ENCODE assay signal across 24 mouse cellular contexts in the genomic region with DNA sequence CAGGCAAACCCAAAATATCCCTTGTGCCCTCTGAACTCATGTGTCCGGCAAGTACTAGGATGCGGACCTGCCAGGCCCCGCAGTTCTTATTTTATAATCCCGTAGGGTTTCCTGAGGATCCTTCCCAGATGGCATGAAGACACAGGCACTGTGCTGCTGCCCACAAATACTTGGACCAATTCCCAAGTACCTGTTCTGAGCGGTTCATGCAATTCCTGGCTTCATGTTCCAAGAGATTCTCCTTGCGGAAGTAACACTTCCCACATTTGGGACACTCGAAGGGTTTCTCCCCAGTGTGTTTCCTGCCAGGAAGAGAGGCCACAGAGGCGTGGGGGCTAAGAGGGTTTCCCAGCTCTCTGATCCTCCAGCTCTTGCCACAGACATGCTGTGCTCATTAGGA. TPM values are rescaled to one million over a fixed set of nuclear protein-coding genes. Genes with fewer than 3 reads are reported as not detected.
A peak's percentile ranks its signal among the peaks of the same experiment; 100 is the strongest.
DNase-seq lines count a peak whose midpoint lies in the region; ATAC-seq lines count a peak whose summit lies in the region.
"Had no signal": no experiment of that assay in that cellular context is flagged by ENCODE, and none has a peak within 500 bp of the region (broad histone marks: within the 10 kb centered on the region; RNA-seq: fewer than 3 reads in every experiment).

No protein-coding gene starts in this region.

- no peak for ATAC-seq in limb, embryonic 13.5 days (ENCODE audit: low FRiP score, low read depth)
- ATAC-seq: CD4-positive, CD25-positive, alpha-beta regulatory T cell, adult 4 months; forebrain, embryonic 14.5 days; intestine, embryonic 16.5 days had no signal

- H3K9me3 ChIP-seq in limb, embryonic 13.5 days = no peaks in the 10 kb centered on the region
- no peaks in the 10 kb centered on the region for H3K9me3 ChIP-seq in limb, embryonic 10.5 days (replicated peaks)
- H3K9me3 ChIP-seq: embryonic facial prominence, embryonic 15.5 days; forebrain, embryonic 10.5 days; G1E; heart, embryonic 15.5 days; hindbrain, embryonic 10.5 days had no signal

- no peak overlapping the region for H3K4me3 ChIP-seq in limb, embryonic 13.5 days
- H3K4me3 ChIP-seq in limb, embryonic 10.5 days = no peak overlapping the region
- H3K4me3 ChIP-seq: embryonic facial prominence, embryonic 15.5 days; erythroblast, embryonic 14.5 days; forebrain, embryonic 10.5 days; gastrocnemius, adult 2 months; heart, embryonic 15.5 days; hindbrain, embryonic 10.5 days had no signal

- DNase-seq in cerebellum, adult 11-12 months = peak; percentile 52
- DNase-seq in cerebellum, adult 18-20 months = no peak
- DNase-seq in cerebellum, postnatal 10 days = peak; percentile 39 to 60
- DNase-seq in cerebellum, adult 8-10 months = no peak
- DNase-seq in limb, embryonic 10.5 days (ENCODE audit: low spot score) = no peak
- DNase-seq in brain, adult 2 months (ENCODE audit: low read depth, low spot score) = peak; percentile 71
- DNase-seq: adrenal gland, adult 8-10 months; adrenal gland, postnatal 36 days; B cell, adult 2 months; gastrocnemius, adult 2 months; gastrocnemius, postnatal 25 days; heart, postnatal 14 days; kidney, adult 2 months had no signal

- WGBS in limb, embryonic 13.5 days = 90% methylated on average over 8 of the region's 8 CpGs
- WGBS in limb, embryonic 10.5 days = 91% methylated on average over 8 of the region's 8 CpGs

- H3K36me3 ChIP-seq in limb, embryonic 13.5 days = peaks cover 79% of the 10 kb centered on the region
- H3K36me3 ChIP-seq in limb, embryonic 10.5 days = peaks cover 89% of the 10 kb centered on the region

- no peak overlapping the region for H3K27ac ChIP-seq in limb, embryonic 13.5 days
- H3K27ac ChIP-seq in limb, embryonic 10.5 days = no peak overlapping the region
- H3K27ac ChIP-seq: embryonic facial prominence, embryonic 15.5 days; forebrain, embryonic 10.5 days; gastrocnemius, adult 2 months; heart, embryonic 15.5 days; hindbrain, embryonic 10.5 days; hindbrain, embryonic 14.5 days had no signal

- no peaks in the 10 kb centered on the region for H3K27me3 ChIP-seq in limb, embryonic 13.5 days
- H3K27me3 ChIP-seq in limb, embryonic 10.5 days (ENCODE audit: low read depth, poor library complexity, severe bottlenecking) = no peaks in the 10 kb centered on the region
- H3K27me3 ChIP-seq: embryonic facial prominence, embryonic 15.5 days; heart, embryonic 15.5 days had no signal

- H3K4me2 ChIP-seq in limb, embryonic 13.5 days (replicated peaks) = no peak overlapping the region
- H3K4me2 ChIP-seq: embryonic facial prominence, embryonic 15.5 days; heart, embryonic 15.5 days; hindbrain, embryonic 14.5 days had no signal

- H3K9ac ChIP-seq in limb, embryonic 13.5 days = 0 out of 2 replicates have a peak overlapping the region, but pooled peaks have one; percentile 20
- H3K9ac ChIP-seq: embryonic facial prominence, embryonic 15.5 days; heart, embryonic 15.5 days; hindbrain, embryonic 14.5 days had no signal

- H3K4me1 ChIP-seq in limb, embryonic 13.5 days = peaks cover 25% of the 10 kb centered on the region
- peaks cover 33% of the 10 kb centered on the region for H3K4me1 ChIP-seq in limb, embryonic 10.5 days

RNA-seq across cellular contexts. Expression of gene Zbtb48, which starts 5.0 kb away (rescaled TPM):
- 20.7 and 21.4 TPM in 2 replicates for polyA plus RNA-seq in limb, embryonic 13.5 days (2015; fragmentation: Nextera tagmentation; extraction: Ambion mirVana)
- 24.5 and 26.5 TPM in 2 replicates for polyA plus RNA-seq in limb, embryonic 10.5 days (2016; fragmentation: Nextera tagmentation; extraction: Ambion mirVana)

RNA-seq across cellular contexts. Expression of gene Klhl21, which starts 13.9 kb away (rescaled TPM):
- polyA plus RNA-seq in limb, embryonic 13.5 days (2015; fragmentation: Nextera tagmentation; extraction: Ambion mirVana) = 14.3 and 14.7 TPM in 2 replicates
- polyA plus RNA-seq in limb, embryonic 10.5 days (2016; fragmentation: Nextera tagmentation; extraction: Ambion mirVana) = 9.7 and 10.6 TPM in 2 replicates

RNA-seq across cellular contexts. Expression of gene Tas1r1, which starts 15.9 kb away (rescaled TPM):
- polyA plus RNA-seq in limb, embryonic 13.5 days (2015; fragmentation: Nextera tagmentation; extraction: Ambion mirVana) = 1.3 TPM in 2 replicates
- 0.35 and 0.65 TPM in 2 replicates for polyA plus RNA-seq in limb, embryonic 10.5 days (2016; fragmentation: Nextera tagmentation; extraction: Ambion mirVana)
- polyA plus RNA-seq: CD4-positive, CD25-positive, alpha-beta regulatory T cell, adult 4 months; erythroblast, embryonic 14.5 days had no signal

RNA-seq across cellular contexts. Expression of gene Nol9, which starts 16.6 kb away (rescaled TPM):
- polyA plus RNA-seq in limb, embryonic 13.5 days (2015; fragmentation: Nextera tagmentation; extraction: Ambion mirVana) = 33.7 and 34.4 TPM in 2 replicates
- 52.1 and 54.1 TPM in 2 replicates for polyA plus RNA-seq in limb, embryonic 10.5 days (2016; fragmentation: Nextera tagmentation; extraction: Ambion mirVana)

RNA-seq across cellular contexts. Expression of gene Phf13, which starts 26.4 kb away (rescaled TPM):
- polyA plus RNA-seq in limb, embryonic 13.5 days (2015; fragmentation: Nextera tagmentation; extraction: Ambion mirVana) = 39.2 and 40.8 TPM in 2 replicates
- polyA plus RNA-seq in limb, embryonic 10.5 days (2016; fragmentation: Nextera tagmentation; extraction: Ambion mirVana) = 26.9 and 33.4 TPM in 2 replicates

Comparison
In these comparisons a context has a peak if more than half of its experiments do, and no peak if none do; other contexts are left out.
1. DNase-seq: peak in cerebellum, adult 11-12 months (single experiment), cerebellum, postnatal 10 days (2 of 2) and brain, adult 2 months (single experiment); none in cerebellum, adult 18-20 months (0 of 2), cerebellum, adult 8-10 months (single experiment) and limb, embryonic 10.5 days (single experiment).